Mouse (Mus musculus): ENCODE data around the gene Fpr1. TPM values are rescaled to one million over a fixed set of nuclear protein-coding genes. Genes with fewer than 3 reads are reported as not detected.

The Fpr1 gene
- total RNA-seq (2012; rRNA removed): not detected in 2 replicates
- not detected for polyA plus RNA-seq (2012; ENCODE audit: insufficient read depth in 1 of 2, insufficient read length in 2 of 2, low read depth in 1 of 2, low replicate concordance in 2 of 2, missing spikeins in 1 of 2)

DNA sequence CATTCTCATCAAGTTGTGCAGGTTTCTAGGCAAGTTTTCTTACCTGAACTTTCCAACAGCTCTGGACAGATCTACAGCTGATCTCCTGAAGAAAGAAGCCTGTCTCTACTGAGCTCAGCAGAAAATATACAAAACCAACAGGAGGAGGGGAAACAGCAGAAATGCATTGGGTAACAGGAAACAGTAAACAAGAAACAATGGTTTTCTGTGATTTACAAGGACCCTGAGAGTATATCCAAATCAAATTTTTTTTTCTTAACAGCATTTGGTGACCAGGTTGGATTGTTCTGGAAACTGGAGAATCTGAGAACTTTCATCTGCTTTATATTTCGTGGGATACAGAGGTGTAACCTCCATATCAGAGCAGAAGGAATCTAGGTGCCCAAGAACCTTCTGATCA lies at the start of gene Fpr1:
Fpr1 (minus strand) TSS at position 101 of the 400 bp plus-strand sequence.
- Histone ChIP-seq H3K9ac (ENCODE audit: control insufficient read depth, low read depth, low read length, poor library complexity, severe bottlenecking) (no peak within 1 kb of the TSS), H3K4me3 (ENCODE audit: control insufficient read depth in 1 of 2, insufficient read depth in 1 of 2, low read depth in 2 of 2, low read length in 2 of 2) (no peak within 1 kb of the TSS), H3K9me3 (replicated peaks; ENCODE audit: insufficient read depth, low read length) (no peaks in the 10 kb centered on the region), H3K27ac (ENCODE audit: control insufficient read depth, low read depth, low read length) (no peak within 1 kb of the TSS), H3K27me3 (ENCODE audit: control insufficient read depth in 1 of 2, insufficient read depth in 2 of 2, low read length in 2 of 2) (no peaks in the 10 kb centered on the region), H3K79me2 (ENCODE audit: control insufficient read depth, insufficient read depth, low read length, poor library complexity) (no peaks in the 10 kb centered on the region), H3K36me3 (ENCODE audit: control insufficient read depth in 1 of 2, insufficient read depth in 2 of 2, low read length in 2 of 2) (peaks cover 0 to 3% of the 10 kb centered on the region in 2 experiments; a peak in 2 of 4 replicates), H3K4me1 (ENCODE audit: control insufficient read depth in 1 of 2, insufficient read depth in 2 of 2, low read length in 2 of 2) (peaks cover 0 to 3% of the 10 kb centered on the region in 2 experiments; a peak in 1 of 4 replicates)
- no peak for DNase-seq (ENCODE audit: low read depth, low spot score)
- TF ChIP-seq MYC (IDR thresholded peaks at IDR 0.05; ENCODE audit: low read depth, low read length) (no peak), E2F4 (IDR thresholded peaks at IDR 0.05; ENCODE audit: borderline replicate concordance, low read depth, low read length) (no peak), NRF1 (IDR thresholded peaks at IDR 0.05; ENCODE audit: insufficient read depth, low read depth, low read length, poor library complexity, severe bottlenecking) (no peak), CHD2 (IDR thresholded peaks at IDR 0.05; ENCODE audit: low read length) (no peak), NELFE (IDR thresholded peaks at IDR 0.05; ENCODE audit: low read depth, low read length) (no peak), HCFC1 (IDR thresholded peaks at IDR 0.05; ENCODE audit: low read depth, low read length) (no peak), MYB (IDR thresholded peaks at IDR 0.05; ENCODE audit: low read depth, low read length) (no peak), CTCF (IDR thresholded peaks at IDR 0.05 in 2 of 3, conservative IDR thresholded peaks at IDR 0.05 in 1 of 3; ENCODE audit: control insufficient read depth in 1 of 3, insufficient read depth in 1 of 3, low read depth in 2 of 3, low read length in 3 of 3, poor library complexity in 1 of 3, severe bottlenecking in 1 of 3) (no peak), GATA1 (IDR thresholded peaks at IDR 0.05; ENCODE audit: low read depth, low read length) (no peak), RCOR1 (IDR thresholded peaks at IDR 0.05; ENCODE audit: low read depth, low read length) (no peak), SIN3A (IDR thresholded peaks at IDR 0.05; ENCODE audit: low read length) (no peak), ELF1 (IDR thresholded peaks at IDR 0.05; ENCODE audit: low read depth, low read length) (no peak), ETS1 (IDR thresholded peaks at IDR 0.05; ENCODE audit: low read depth, low read length) (no peak)

- Histone ChIP-seq H3K9me3 (replicated peaks; ENCODE audit: insufficient read depth, low read length) (no peaks in the 10 kb centered on the region), H3K4me1 (ENCODE audit: control insufficient read depth in 1 of 2, insufficient read depth in 2 of 2, low read length in 2 of 2) (no peaks in the 10 kb centered on the region), H3K27ac (ENCODE audit: control insufficient read depth, low read depth, low read length) (no peak overlapping the region), H3K27me3 (ENCODE audit: control insufficient read depth in 1 of 2, insufficient read depth in 2 of 2, low read length in 2 of 2) (no peaks in the 10 kb centered on the region), H3K79me2 (ENCODE audit: control insufficient read depth, insufficient read depth, low read length, poor library complexity) (no peaks in the 10 kb centered on the region), H3K4me3 (ENCODE audit: control insufficient read depth in 1 of 2, insufficient read depth in 1 of 2, low read depth in 2 of 2, low read length in 2 of 2) (no peak overlapping the region), H3K36me3 (ENCODE audit: control insufficient read depth in 1 of 2, insufficient read depth in 2 of 2, low read length in 2 of 2) (no peaks in the 10 kb centered on the region), H3K9ac (ENCODE audit: control insufficient read depth, low read depth, low read length, poor library complexity, severe bottlenecking) (no peak overlapping the region)
- no peak for DNase-seq (ENCODE audit: low read depth, low spot score)
- TF ChIP-seq POLR2AphosphoS5 (IDR thresholded peaks at IDR 0.05; ENCODE audit: borderline replicate concordance, low read depth, low read length) (no peak), NRF1 (IDR thresholded peaks at IDR 0.05; ENCODE audit: insufficient read depth, low read depth, low read length, poor library complexity, severe bottlenecking) (no peak), ETS1 (IDR thresholded peaks at IDR 0.05; ENCODE audit: low read depth, low read length) (peak; percentile 60; the same call in 1 of the 2 replicates)
These were observed 34.0 kb upstream of the Fpr1 start for GRCm38 (mm10) chr17:17917782-17918181.

DNA sequence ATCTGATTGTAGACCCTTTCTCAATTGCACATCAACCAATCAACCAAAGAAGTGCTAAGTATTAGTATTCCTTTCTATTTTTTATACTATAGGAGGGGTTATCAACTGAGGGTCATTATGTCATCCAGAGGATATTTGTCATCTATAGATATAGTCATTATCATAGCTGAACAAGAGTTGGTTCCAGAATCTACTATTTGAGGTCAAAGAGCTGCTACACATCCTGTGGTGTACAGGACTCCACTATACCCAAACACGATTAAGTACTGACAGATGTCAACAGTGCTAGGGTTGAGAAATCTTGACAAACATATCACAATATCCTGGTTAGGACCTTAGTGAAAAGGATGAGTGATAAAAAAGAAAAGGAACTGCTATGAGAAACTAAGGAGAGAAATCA lies 33.6 kb upstream of the Fpr1 start:
- TF ChIP-seq UBTF (IDR thresholded peaks at IDR 0.05; ENCODE audit: borderline replicate concordance, insufficient read depth, low read depth, low read length): no peak
- TF ChIP-seq POLR2A (IDR thresholded peaks at IDR 0.05; ENCODE audit: control insufficient read depth in 1 of 2, insufficient read depth in 1 of 2, low read depth in 1 of 2, low read length in 2 of 2, poor library complexity in 1 of 2): no peak
- TF ChIP-seq RAD21 (IDR thresholded peaks at IDR 0.05; ENCODE audit: low read depth, low read length): no peak
- TF ChIP-seq ZC3H11A (IDR thresholded peaks at IDR 0.05; ENCODE audit: low read depth, low read length): no peak
- TF ChIP-seq ZMIZ1 (IDR thresholded peaks at IDR 0.05; ENCODE audit: low read depth, low read length): no peak
- TF ChIP-seq MAFK (IDR thresholded peaks at IDR 0.05; ENCODE audit: borderline replicate concordance, low read depth, low read length): no peak
- TF ChIP-seq E2F4 (IDR thresholded peaks at IDR 0.05; ENCODE audit: borderline replicate concordance, low read depth, low read length): no peak
- no peak for TF ChIP-seq MYC (IDR thresholded peaks at IDR 0.05; ENCODE audit: low read depth, low read length)
- TF ChIP-seq MAZ (IDR thresholded peaks at IDR 0.05; ENCODE audit: low read depth, low read length): no peak
- TF ChIP-seq HCFC1 (IDR thresholded peaks at IDR 0.05; ENCODE audit: low read depth, low read length): no peak
- TF ChIP-seq BHLHE40 (IDR thresholded peaks at IDR 0.05; ENCODE audit: borderline replicate concordance, low read depth, low read length): no peak
- no peak for TF ChIP-seq MXI1 (IDR thresholded peaks at IDR 0.05; ENCODE audit: low read depth, low read length)
- no peak for TF ChIP-seq GATA1 (IDR thresholded peaks at IDR 0.05; ENCODE audit: low read depth, low read length)
- Histone ChIP-seq H3K27me3 (ENCODE audit: control insufficient read depth in 1 of 2, insufficient read depth in 2 of 2, low read length in 2 of 2) (no peaks in the 10 kb centered on the region), H3K27ac (ENCODE audit: control insufficient read depth, low read depth, low read length) (no peak overlapping the region), H3K9ac (ENCODE audit: control insufficient read depth, low read depth, low read length, poor library complexity, severe bottlenecking) (no peak overlapping the region), H3K4me1 (ENCODE audit: control insufficient read depth in 1 of 2, insufficient read depth in 2 of 2, low read length in 2 of 2) (no peaks in the 10 kb centered on the region), H3K36me3 (ENCODE audit: control insufficient read depth in 1 of 2, insufficient read depth in 2 of 2, low read length in 2 of 2) (no peaks in the 10 kb centered on the region), H3K4me3 (ENCODE audit: control insufficient read depth in 1 of 2, insufficient read depth in 1 of 2, low read depth in 2 of 2, low read length in 2 of 2) (no peak overlapping the region), H3K9me3 (replicated peaks; ENCODE audit: insufficient read depth, low read length) (no peaks in the 10 kb centered on the region), H3K79me2 (ENCODE audit: control insufficient read depth, insufficient read depth, low read length, poor library complexity) (no peaks in the 10 kb centered on the region)
- DNase-seq (ENCODE audit: low read depth, low spot score): no peak
